ENCODE assay signal across 8 mouse cellular contexts in genomic region chr9:50593544-50593943, GRCm38 (mm10). TPM values are rescaled to one million over a fixed set of nuclear protein-coding genes. Genes with fewer than 3 reads are reported as not detected.
A peak's percentile ranks its signal among the peaks of the same experiment; 100 is the strongest.
DNase-seq lines count a peak whose midpoint lies in the region; ATAC-seq lines count a peak whose summit lies in the region.

No protein-coding gene starts in this region.

- H3K27ac ChIP-seq in forebrain, embryonic 10.5 days: no peak overlapping the region
- H3K27ac ChIP-seq in forebrain, embryonic 13.5 days: no peak overlapping the region
- no peak overlapping the region for H3K27ac ChIP-seq in neural tube, embryonic 15.5 days (replicated peaks)

- no peak for ATAC-seq in forebrain, embryonic 13.5 days
- no peak for ATAC-seq in neural tube, embryonic 15.5 days (ENCODE audit: low FRiP score)

- no peak overlapping the region for H3K4me2 ChIP-seq in forebrain, embryonic 13.5 days
- H3K4me2 ChIP-seq in neural tube, embryonic 15.5 days: no peak overlapping the region

- peak; percentile 19 for DNase-seq in forebrain, embryonic 10.5 days (ENCODE audit: extremely low spot score, low spot score)
- peak; percentile 27 for DNase-seq in neural tube, embryonic 10.5 days (ENCODE audit: extremely low spot score, low spot score)
- DNase-seq in embryo, embryonic 10.5 days (ENCODE audit: low spot score): peak; percentile 69
- DNase-seq in lung, postnatal 14 days: peak; percentile 39
- peak; percentile 40 to 42 for DNase-seq in thymus, postnatal 36 days
- DNase-seq in urinary bladder, postnatal 36 days (ENCODE audit: low spot score in 2 of 2): no peak

- H3K27me3 ChIP-seq in forebrain, embryonic 10.5 days (ENCODE audit: poor library complexity, severe bottlenecking): no peaks in the 10 kb centered on the region
- H3K27me3 ChIP-seq in forebrain, embryonic 13.5 days: no peaks in the 10 kb centered on the region
- H3K27me3 ChIP-seq in neural tube, embryonic 15.5 days (replicated peaks): no peaks in the 10 kb centered on the region

- no peaks in the 10 kb centered on the region for H3K4me1 ChIP-seq in forebrain, embryonic 10.5 days
- H3K4me1 ChIP-seq in forebrain, embryonic 13.5 days: no peaks in the 10 kb centered on the region
- no peaks in the 10 kb centered on the region for H3K4me1 ChIP-seq in neural tube, embryonic 15.5 days

- H3K4me3 ChIP-seq in forebrain, embryonic 10.5 days: no peak overlapping the region
- no peak overlapping the region for H3K4me3 ChIP-seq in forebrain, embryonic 13.5 days
- no peak overlapping the region for H3K4me3 ChIP-seq in neural tube, embryonic 15.5 days (replicated peaks)

- H3K9me3 ChIP-seq in forebrain, embryonic 10.5 days: no peaks in the 10 kb centered on the region
- no peaks in the 10 kb centered on the region for H3K9me3 ChIP-seq in forebrain, embryonic 13.5 days (replicated peaks)
- no peaks in the 10 kb centered on the region for H3K9me3 ChIP-seq in neural tube, embryonic 15.5 days (replicated peaks)

- H3K36me3 ChIP-seq in forebrain, embryonic 10.5 days (replicated peaks): peaks cover 41% of the 10 kb centered on the region
- peaks cover 38% of the 10 kb centered on the region for H3K36me3 ChIP-seq in forebrain, embryonic 13.5 days (ENCODE audit: poor library complexity, severe bottlenecking)
- H3K36me3 ChIP-seq in neural tube, embryonic 15.5 days: peaks cover 39% of the 10 kb centered on the region

- WGBS in forebrain, embryonic 10.5 days: 87% methylated on average over 3 of the region's 3 CpGs
- 79% methylated on average over 3 of the region's 3 CpGs for WGBS in forebrain, embryonic 13.5 days
- 70% methylated on average over 3 of the region's 3 CpGs for WGBS in neural tube, embryonic 15.5 days

- no peak overlapping the region for H3K9ac ChIP-seq in forebrain, embryonic 13.5 days
- H3K9ac ChIP-seq in neural tube, embryonic 15.5 days (replicated peaks): no peak overlapping the region

RNA-seq across cellular contexts. Expression of gene Sdhd, which starts 10.1 kb away (rescaled TPM):
- polyA plus RNA-seq in forebrain, embryonic 10.5 days (2016; fragmentation: Nextera tagmentation; extraction: Ambion mirVana): 325 and 340 TPM in 2 replicates
- polyA plus RNA-seq in forebrain, embryonic 13.5 days (2015; fragmentation: Nextera tagmentation; extraction: Ambion mirVana): 214 and 228 TPM in 2 replicates
- 298 and 311 TPM in 2 replicates for polyA plus RNA-seq in neural tube, embryonic 15.5 days (2015; fragmentation: Nextera tagmentation; extraction: Ambion mirVana)

RNA-seq across cellular contexts. Expression of gene Timm8b, which starts 10.2 kb away (rescaled TPM):
- polyA plus RNA-seq in forebrain, embryonic 10.5 days (2016; fragmentation: Nextera tagmentation; extraction: Ambion mirVana): 308 and 321 TPM in 2 replicates
- polyA plus RNA-seq in forebrain, embryonic 13.5 days (2015; fragmentation: Nextera tagmentation; extraction: Ambion mirVana): 374 and 437 TPM in 2 replicates
- polyA plus RNA-seq in neural tube, embryonic 15.5 days (2015; fragmentation: Nextera tagmentation; extraction: Ambion mirVana): 341 and 407 TPM in 2 replicates

RNA-seq across cellular contexts. Expression of gene Pih1d2, which starts 23.6 kb away (rescaled TPM):
- 6.5 and 7.9 TPM in 2 replicates for polyA plus RNA-seq in forebrain, embryonic 10.5 days (2016; fragmentation: Nextera tagmentation; extraction: Ambion mirVana)
- 5.0 and 6.0 TPM in 2 replicates for polyA plus RNA-seq in forebrain, embryonic 13.5 days (2015; fragmentation: Nextera tagmentation; extraction: Ambion mirVana)
- polyA plus RNA-seq in neural tube, embryonic 15.5 days (2015; fragmentation: Nextera tagmentation; extraction: Ambion mirVana): 4.1 and 4.6 TPM in 2 replicates

RNA-seq across cellular contexts. Expression of gene Nkapd1, which starts 23.7 kb away (rescaled TPM):
- polyA plus RNA-seq in forebrain, embryonic 10.5 days (2016; fragmentation: Nextera tagmentation; extraction: Ambion mirVana): 20.5 and 22.1 TPM in 2 replicates
- polyA plus RNA-seq in forebrain, embryonic 13.5 days (2015; fragmentation: Nextera tagmentation; extraction: Ambion mirVana): 22.4 and 26.1 TPM in 2 replicates
- 18.0 and 18.1 TPM in 2 replicates for polyA plus RNA-seq in neural tube, embryonic 15.5 days (2015; fragmentation: Nextera tagmentation; extraction: Ambion mirVana)

RNA-seq across cellular contexts. Expression of gene Tex12, which starts 32.4 kb away (rescaled TPM):
- 0.17 TPM in 1 of 2 replicates, not detected in the other for polyA plus RNA-seq in forebrain, embryonic 10.5 days (2016; fragmentation: Nextera tagmentation; extraction: Ambion mirVana)
- 0.18 TPM in 1 of 2 replicates, not detected in the other for polyA plus RNA-seq in forebrain, embryonic 13.5 days (2015; fragmentation: Nextera tagmentation; extraction: Ambion mirVana)
- 0.23 and 0.24 TPM in 2 replicates for polyA plus RNA-seq in neural tube, embryonic 15.5 days (2015; fragmentation: Nextera tagmentation; extraction: Ambion mirVana)

Comparison
In these comparisons a context has a peak if more than half of its experiments do, and no peak if none do; other contexts are left out.
1. DNase-seq: peak in forebrain, embryonic 10.5 days (single experiment), neural tube, embryonic 10.5 days (single experiment), embryo, embryonic 10.5 days (single experiment), lung, postnatal 14 days (single experiment) and thymus, postnatal 36 days (2 of 2); none in urinary bladder, postnatal 36 days (0 of 2).